Mouse (Mus musculus): ENCODE data around the gene Sestd1. TPM values are rescaled to one million over a fixed set of nuclear protein-coding genes. Genes with fewer than 3 reads are reported as not detected.

Gene Sestd1
- total and polyA plus RNA-seq, 3 experiments = not detected

GRCm38 (mm10) chr2:77146968-77147367, 133.4 kb downstream of the Sestd1 start:
- H3K9me3 ChIP-seq (replicated peaks; ENCODE audit: insufficient read depth, low read length) = no peaks in the 10 kb centered on the region
- H3K27me3 ChIP-seq (ENCODE audit: control insufficient read depth in 1 of 2, insufficient read depth in 2 of 2, low read length in 2 of 2) = no peaks in the 10 kb centered on the region
- H3K36me3 ChIP-seq (ENCODE audit: control insufficient read depth in 1 of 2, insufficient read depth in 2 of 2, low read length in 2 of 2) = no peaks in the 10 kb centered on the region
- H3K27ac ChIP-seq (ENCODE audit: control insufficient read depth, low read depth, low read length) = no peak overlapping the region
- no peaks in the 10 kb centered on the region for H3K79me2 ChIP-seq (ENCODE audit: control insufficient read depth, insufficient read depth, low read length, poor library complexity)
- DNase-seq (ENCODE audit: low read depth, low spot score) = no peak
- no peaks in the 10 kb centered on the region for H3K4me1 ChIP-seq (ENCODE audit: control insufficient read depth in 1 of 2, insufficient read depth in 2 of 2, low read length in 2 of 2)
- H3K9ac ChIP-seq (ENCODE audit: control insufficient read depth, low read depth, low read length, poor library complexity, severe bottlenecking) = no peak overlapping the region
- no peak overlapping the region for H3K4me3 ChIP-seq (ENCODE audit: control insufficient read depth in 1 of 2, insufficient read depth in 1 of 2, low read depth in 2 of 2, low read length in 2 of 2)
- TF ChIP-seq ZC3H11A (IDR thresholded peaks at IDR 0.05; ENCODE audit: low read depth, low read length) = no peak
- no peak for TF ChIP-seq RAD21 (IDR thresholded peaks at IDR 0.05; ENCODE audit: low read depth, low read length)
- no peak for TF ChIP-seq UBTF (IDR thresholded peaks at IDR 0.05; ENCODE audit: borderline replicate concordance, insufficient read depth, low read depth, low read length)
- TF ChIP-seq MAFK (IDR thresholded peaks at IDR 0.05; ENCODE audit: borderline replicate concordance, low read depth, low read length) = no peak
- TF ChIP-seq ZKSCAN1 (IDR thresholded peaks at IDR 0.05; ENCODE audit: low read depth, low read length) = no peak
- no peak for TF ChIP-seq GATA1 (IDR thresholded peaks at IDR 0.05; ENCODE audit: low read depth, low read length)
- no peak for TF ChIP-seq RCOR1 (IDR thresholded peaks at IDR 0.05; ENCODE audit: low read depth, low read length)
- no peak for TF ChIP-seq ELF1 (IDR thresholded peaks at IDR 0.05; ENCODE audit: low read depth, low read length)
- TF ChIP-seq MXI1 (IDR thresholded peaks at IDR 0.05; ENCODE audit: low read depth, low read length) = no peak
- TF ChIP-seq CHD1 (IDR thresholded peaks at IDR 0.05; ENCODE audit: low read depth, low read length) = no peak
- TF ChIP-seq MAZ (IDR thresholded peaks at IDR 0.05; ENCODE audit: low read depth, low read length) = no peak
- TF ChIP-seq BHLHE40 (IDR thresholded peaks at IDR 0.05; ENCODE audit: borderline replicate concordance, low read depth, low read length) = no peak

DNA sequence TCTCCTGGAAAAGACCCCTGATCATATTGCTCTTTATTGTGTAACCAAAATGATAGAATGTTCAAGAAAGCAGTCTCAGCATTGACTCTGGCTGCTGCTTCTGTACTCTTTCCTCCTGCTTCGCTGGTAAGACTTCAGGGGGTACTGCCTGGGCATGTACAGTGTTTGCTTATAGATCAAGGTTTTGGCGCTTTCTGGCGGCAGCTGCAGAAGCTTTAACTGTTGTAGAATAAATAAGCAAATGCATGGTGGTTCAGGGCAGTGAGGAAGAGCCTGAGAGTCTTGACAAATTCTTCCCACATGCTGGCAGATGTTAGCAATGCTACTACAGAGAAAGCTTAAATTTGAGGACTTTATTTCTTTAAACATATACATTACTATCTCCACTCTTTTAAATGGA, 134.1 kb downstream of the Sestd1 start:
- TF ChIP-seq USF2 (IDR thresholded peaks at IDR 0.05; ENCODE audit: borderline replicate concordance in 1 of 2, insufficient read depth in 1 of 2, low read depth in 1 of 2, low read length in 2 of 2) (no peak), ETS1 (IDR thresholded peaks at IDR 0.05; ENCODE audit: low read depth, low read length) (no peak), MAX (IDR thresholded peaks at IDR 0.05; ENCODE audit: low read length) (no peak), SIN3A (IDR thresholded peaks at IDR 0.05; ENCODE audit: low read length) (no peak), MAZ (IDR thresholded peaks at IDR 0.05; ENCODE audit: low read depth, low read length) (no peak), POLR2A (IDR thresholded peaks at IDR 0.05; ENCODE audit: control insufficient read depth in 1 of 2, insufficient read depth in 1 of 2, low read depth in 1 of 2, low read length in 2 of 2, poor library complexity in 1 of 2) (no peak), POLR2AphosphoS5 (IDR thresholded peaks at IDR 0.05; ENCODE audit: borderline replicate concordance, low read depth, low read length) (no peak), CHD2 (IDR thresholded peaks at IDR 0.05; ENCODE audit: low read length) (no peak), MYB (IDR thresholded peaks at IDR 0.05; ENCODE audit: low read depth, low read length) (no peak), CTCF (IDR thresholded peaks at IDR 0.05 in 2 of 3, conservative IDR thresholded peaks at IDR 0.05 in 1 of 3; ENCODE audit: control insufficient read depth in 1 of 3, insufficient read depth in 1 of 3, low read depth in 2 of 3, low read length in 3 of 3, poor library complexity in 1 of 3, severe bottlenecking in 1 of 3) (no peak)
- H3K4me3 ChIP-seq (ENCODE audit: control insufficient read depth in 1 of 2, insufficient read depth in 1 of 2, low read depth in 2 of 2, low read length in 2 of 2) = no peak overlapping the region

More for the DNA sequence above, 134.1 kb downstream of the Sestd1 start:
- Histone ChIP-seq H3K36me3 (ENCODE audit: control insufficient read depth in 1 of 2, insufficient read depth in 2 of 2, low read length in 2 of 2) (no peaks in the 10 kb centered on the region), H3K79me2 (ENCODE audit: control insufficient read depth, insufficient read depth, low read length, poor library complexity) (no peaks in the 10 kb centered on the region), H3K9ac (ENCODE audit: control insufficient read depth, low read depth, low read length, poor library complexity, severe bottlenecking) (no peak overlapping the region), H3K27me3 (ENCODE audit: control insufficient read depth in 1 of 2, insufficient read depth in 2 of 2, low read length in 2 of 2) (no peaks in the 10 kb centered on the region), H3K4me1 (ENCODE audit: control insufficient read depth in 1 of 2, insufficient read depth in 2 of 2, low read length in 2 of 2) (no peaks in the 10 kb centered on the region), H3K9me3 (replicated peaks; ENCODE audit: insufficient read depth, low read length) (no peaks in the 10 kb centered on the region), H3K27ac (ENCODE audit: control insufficient read depth, low read depth, low read length) (no peak overlapping the region)
- no peak for DNase-seq (ENCODE audit: low read depth, low spot score)
